Mouse (Mus musculus) megakaryocyte progenitor cell, adult 5-6 weeks (primary cell): Measurements from ENCODE around the gene Hnrnpm. TPM values are rescaled to one million over a fixed set of nuclear protein-coding genes. Genes with fewer than 3 reads are reported as not detected.

Source experiments
- ATAC-seq: replicated peaks from 2 replicates; pipeline ENCODE4 v1.8.0; 2016; ENCODE audit warnings: mild to moderate bottlenecking, moderate TSS enrichment, inconsistent platforms; ENCODE audit not compliant: poor library complexity
- total RNA-seq, 2 experiments: library from RNA; stranded (forward) in 1 of 2; stranded (reverse) in 1 of 2; fragments of 157-497, 149-512 nt in 1 of 2; fragments of 200-1000 nt in 1 of 2; gene quantifications; 2 replicates each; pipeline versions ENCODE4 v1.2.3 to v1.2.4; 2015 to 2017

Gene Hnrnpm
- total RNA-seq, 2 experiments from 2014 or later: 298 to 582 TPM

- no peak for ATAC-seq
Observed at GRCm38 (mm10) chr17:33600831-33601230, 85.8 kb downstream of the Hnrnpm start.

- ATAC-seq: no peak
Observed at GRCm38 (mm10) chr17:33599836-33600475, 86.7 kb downstream of the Hnrnpm start.

GRCm38 (mm10) chr17:33598506-33598905 lies 88.2 kb downstream of the Hnrnpm start:
- ATAC-seq: no peak

DNA sequence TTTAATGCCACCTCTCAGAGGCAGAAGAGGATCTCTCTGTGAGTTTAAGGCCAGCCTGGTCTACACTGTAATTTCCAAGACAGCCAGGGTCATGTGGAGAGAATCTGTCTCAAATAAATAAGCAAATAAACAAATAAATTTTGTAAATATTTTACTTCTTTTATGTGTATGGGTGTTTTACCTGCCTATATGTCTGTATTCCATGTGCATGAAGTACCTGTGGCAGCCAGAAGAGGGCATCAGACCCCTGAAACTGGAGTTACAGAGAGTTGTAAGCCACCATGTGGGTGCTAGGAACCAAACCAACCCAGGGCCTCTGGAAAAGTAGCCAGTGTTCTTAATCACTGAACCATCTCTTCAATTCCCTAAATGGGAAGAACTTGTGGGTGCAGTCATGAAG lies 89.4 kb downstream of the Hnrnpm start:
- ATAC-seq: no peak

Other genes starting within 250 kb of the Hnrnpm start
- 13.8 and 14.0 TPM in 2 replicates for gene Adamts10, start 162.7 kb downstream of the Hnrnpm start, total RNA-seq (2015)
- 18.5 and 20.6 TPM in 2 replicates for gene Adamts10, start 162.7 kb downstream of the Hnrnpm start, total RNA-seq (2017)
- gene Myo1f, start 131.2 kb downstream of the Hnrnpm start, total RNA-seq (2015): 43.0 and 45.0 TPM in 2 replicates
- 96.4 and 121 TPM in 2 replicates for gene Myo1f, start 131.2 kb downstream of the Hnrnpm start, total RNA-seq (2017)
- 41.4 and 48.9 TPM in 2 replicates for gene Zfp414, start 57.8 kb downstream of the Hnrnpm start, total RNA-seq (2015)
- gene Zfp414, start 57.8 kb downstream of the Hnrnpm start, total RNA-seq (2017): 15.0 and 25.0 TPM in 2 replicates
- 39.0 and 43.7 TPM in 2 replicates for gene Pram1, start 48.8 kb downstream of the Hnrnpm start, total RNA-seq (2015)
- 10.7 and 11.1 TPM in 2 replicates for gene Pram1, start 48.8 kb downstream of the Hnrnpm start, total RNA-seq (2017)
- 36.3 and 38.8 TPM in 2 replicates for gene March2, start 31.8 kb upstream of the Hnrnpm start, total RNA-seq (2015)
- gene March2, start 31.8 kb upstream of the Hnrnpm start, total RNA-seq (2017): 22.8 and 31.4 TPM in 2 replicates
- 75.7 and 89.0 TPM in 2 replicates for gene Rab11b, start 73.7 kb upstream of the Hnrnpm start, total RNA-seq (2015)
- gene Rab11b, start 73.7 kb upstream of the Hnrnpm start, total RNA-seq (2017): 24.4 and 30.6 TPM in 2 replicates
- 7.3 and 9.2 TPM in 2 replicates for gene Angptl4, start 95.0 kb upstream of the Hnrnpm start, total RNA-seq (2015)
- 8.4 and 9.7 TPM in 2 replicates for gene Angptl4, start 95.0 kb upstream of the Hnrnpm start, total RNA-seq (2017)
- 9.6 and 12.7 TPM in 2 replicates for gene Kank3, start 123.7 kb upstream of the Hnrnpm start, total RNA-seq (2015)
- gene Kank3, start 123.7 kb upstream of the Hnrnpm start, total RNA-seq (2017): 5.7 and 9.7 TPM in 2 replicates
- gene Rps28, start 137.7 kb upstream of the Hnrnpm start, total RNA-seq (2015): 1,132 and 1,209 TPM in 2 replicates
- 2,303 and 3,173 TPM in 2 replicates for gene Rps28, start 137.7 kb upstream of the Hnrnpm start, total RNA-seq (2017)
- 161 and 174 TPM in 2 replicates for gene Ndufa7, start 137.7 kb upstream of the Hnrnpm start, total RNA-seq (2015)
- 122 and 151 TPM in 2 replicates for gene Ndufa7, start 137.7 kb upstream of the Hnrnpm start, total RNA-seq (2017)
- gene Cd320, start 156.2 kb upstream of the Hnrnpm start, total RNA-seq (2015): 31.3 and 37.7 TPM in 2 replicates
- gene Cd320, start 156.2 kb upstream of the Hnrnpm start, total RNA-seq (2017): 18.8 and 31.9 TPM in 2 replicates
- 2.2 TPM in 1 of 2 replicates, not detected in the other for gene Gm7029, start 187.0 kb upstream of the Hnrnpm start, total RNA-seq (2015)
- gene Gm7029, start 187.0 kb upstream of the Hnrnpm start, total RNA-seq (2017): not detected in 2 replicates
- 6.6 and 10.8 TPM in 2 replicates for gene Kifc1, start 203.8 kb upstream of the Hnrnpm start, total RNA-seq (2015)
- 28.6 and 30.3 TPM in 2 replicates for gene Kifc1, start 203.8 kb upstream of the Hnrnpm start, total RNA-seq (2017)
- 0.17 and 0.37 TPM in 2 replicates for gene Platr17, start 218.3 kb upstream of the Hnrnpm start, total RNA-seq (2015)
- gene Platr17, start 218.3 kb upstream of the Hnrnpm start, total RNA-seq (2017): 0.29 and 1.4 TPM in 2 replicates
- gene Daxx, start 222.6 kb upstream of the Hnrnpm start, total RNA-seq (2015): 35.7 and 44.5 TPM in 2 replicates
- 28.7 and 32.1 TPM in 2 replicates for gene Daxx, start 222.6 kb upstream of the Hnrnpm start, total RNA-seq (2017)
- gene Tapbp, start 229.0 kb upstream of the Hnrnpm start, total RNA-seq (2015): 51.0 and 56.8 TPM in 2 replicates
- gene Tapbp, start 229.0 kb upstream of the Hnrnpm start, total RNA-seq (2017): 47.6 and 48.0 TPM in 2 replicates
- 10.0 and 11.5 TPM in 2 replicates for gene Zbtb22, start 229.0 kb upstream of the Hnrnpm start, total RNA-seq (2015)
- 13.3 and 19.2 TPM in 2 replicates for gene Zbtb22, start 229.0 kb upstream of the Hnrnpm start, total RNA-seq (2017)
- 20.3 and 22.7 TPM in 2 replicates for gene Rgl2, start 242.7 kb upstream of the Hnrnpm start, total RNA-seq (2015)
- 37.9 and 47.9 TPM in 2 replicates for gene Rgl2, start 242.7 kb upstream of the Hnrnpm start, total RNA-seq (2017)